8 mouse cellular contexts compared by ENCODE assay signal in genomic region chr15:102224186-102224991, GRCm38 (mm10). TPM values are rescaled to one million over a fixed set of nuclear protein-coding genes. Genes with fewer than 3 reads are reported as not detected.
DNase-seq lines count a peak whose midpoint lies in the region; ATAC-seq and TF ChIP-seq lines count a peak whose summit lies in the region.

No protein-coding gene starts in this region.

- no peaks in the 10 kb centered on the region for H3K36me3 ChIP-seq in heart, embryonic 12.5 days
- no peaks in the 10 kb centered on the region for H3K36me3 ChIP-seq in kidney, postnatal 0 days (ENCODE audit: insufficient read depth, low read length)
- no peaks in the 10 kb centered on the region for H3K36me3 ChIP-seq in liver, embryonic 16.5 days (ENCODE audit: control insufficient read depth, insufficient read depth)
- H3K36me3 ChIP-seq in neural tube, embryonic 11.5 days (ENCODE audit: control insufficient read depth, insufficient read depth, low read length) = no peaks in the 10 kb centered on the region
- no peaks in the 10 kb centered on the region for H3K36me3 ChIP-seq in testis, adult 2 months (ENCODE audit: control insufficient read depth, insufficient read depth, low read length)

- no peaks in the 10 kb centered on the region for H3K9me3 ChIP-seq in heart, embryonic 12.5 days (replicated peaks)
- no peaks in the 10 kb centered on the region for H3K9me3 ChIP-seq in kidney, postnatal 0 days (replicated peaks; ENCODE audit: low read length)
- no peaks in the 10 kb centered on the region for H3K9me3 ChIP-seq in liver, embryonic 16.5 days (replicated peaks; ENCODE audit: control insufficient read depth, low read length)
- no peaks in the 10 kb centered on the region for H3K9me3 ChIP-seq in neural tube, embryonic 11.5 days (ENCODE audit: control insufficient read depth, low read length)

- peak overlapping the region; percentile 85 for H3K4me2 ChIP-seq in heart, embryonic 12.5 days
- peak overlapping the region; percentile 92 for H3K4me2 ChIP-seq in kidney, postnatal 0 days (ENCODE audit: low read length)
- peak overlapping the region; percentile 83 for H3K4me2 ChIP-seq in liver, embryonic 16.5 days (ENCODE audit: low read depth, low read length)
- peak overlapping the region; percentile 76 for H3K4me2 ChIP-seq in neural tube, embryonic 11.5 days (ENCODE audit: low read depth)

- peak; percentile 78 for ATAC-seq in heart, embryonic 12.5 days (ENCODE audit: insufficient number of reproducible peaks, low FRiP score)
- peak; percentile 78 for ATAC-seq in kidney, postnatal 0 days (replicated peaks; ENCODE audit: low FRiP score, low read depth)
- peak; percentile 77 for ATAC-seq in liver, embryonic 16.5 days (ENCODE audit: low read depth)
- ATAC-seq in neural tube, embryonic 11.5 days (ENCODE audit: insufficient read depth, low FRiP score, low TSS enrichment) = peak; percentile 50

- H3K27ac ChIP-seq in bone marrow macrophage, adult 2 months (ENCODE audit: insufficient read depth, low read depth, low read length) = no peak overlapping the region
- H3K27ac ChIP-seq in embryonic fibroblast, embryonic 13.5 days (ENCODE audit: insufficient read depth, low read length) = no peak overlapping the region
- H3K27ac ChIP-seq in heart, embryonic 12.5 days (ENCODE audit: poor library complexity, severe bottlenecking) = no peak overlapping the region
- no peak overlapping the region for H3K27ac ChIP-seq in kidney, postnatal 0 days
- H3K27ac ChIP-seq in liver, embryonic 16.5 days (ENCODE audit: low read length) = 0 out of 2 replicates have a peak overlapping the region, but pooled peaks have one; percentile 14
- H3K27ac ChIP-seq in neural tube, embryonic 11.5 days (ENCODE audit: low read depth, low read length) = no peak overlapping the region
- H3K27ac ChIP-seq in testis, adult 2 months (ENCODE audit: control insufficient read depth, insufficient read depth, low read depth, low read length) = no peak overlapping the region

- peak; percentile 80 for DNase-seq in CD4-positive helper T cell, adult 2 months (ENCODE audit: low read depth, low spot score)
- DNase-seq in kidney, postnatal 0 days (ENCODE audit: low spot score) = peak; percentile 89
- peak; percentile 81 for DNase-seq in neural tube, embryonic 11.5 days (ENCODE audit: low spot score)

- H3K9ac ChIP-seq in heart, embryonic 12.5 days = peak overlapping the region; percentile 60
- H3K9ac ChIP-seq in kidney, postnatal 0 days (ENCODE audit: low read depth, low read length) = peak overlapping the region; percentile 52; the same call in 1 of the 2 replicates
- H3K9ac ChIP-seq in liver, embryonic 16.5 days (ENCODE audit: low read depth, low read length) = peak overlapping the region; percentile 34
- peak overlapping the region; percentile 19 for H3K9ac ChIP-seq in neural tube, embryonic 11.5 days (ENCODE audit: low read length)

- 3% methylated on average over 43 of the region's 43 CpGs for WGBS in heart, embryonic 12.5 days
- 3% methylated on average over 42 of the region's 43 CpGs for WGBS in kidney, postnatal 0 days
- WGBS in liver, embryonic 16.5 days (ENCODE audit: insufficient replicate concordance) = 3% methylated on average over 43 of the region's 43 CpGs
- 2% methylated on average over 42 of the region's 43 CpGs for WGBS in neural tube, embryonic 11.5 days

- H3K4me1 ChIP-seq in bone marrow macrophage, adult 2 months (ENCODE audit: control insufficient read depth, insufficient read depth, low read length) = peaks cover 3% of the 10 kb centered on the region
- peaks cover 4% of the 10 kb centered on the region; the same call in 1 of the 2 replicates for H3K4me1 ChIP-seq in embryonic fibroblast, embryonic 13.5 days (ENCODE audit: control insufficient read depth, insufficient read depth, low read length)
- peaks cover 10% of the 10 kb centered on the region for H3K4me1 ChIP-seq in heart, embryonic 12.5 days (replicated peaks)
- H3K4me1 ChIP-seq in kidney, postnatal 0 days (replicated peaks; ENCODE audit: insufficient read depth, low read length) = 0 out of 2 replicates have a peak, but pooled peaks cover 3% of the 10 kb centered on the region
- peaks cover 13% of the 10 kb centered on the region for H3K4me1 ChIP-seq in liver, embryonic 16.5 days (ENCODE audit: control insufficient read depth, low read depth, low read length)
- peaks cover 3% of the 10 kb centered on the region; the same call in 1 of the 2 replicates for H3K4me1 ChIP-seq in neural tube, embryonic 11.5 days (ENCODE audit: control insufficient read depth, insufficient read depth, low read length)
- H3K4me1 ChIP-seq in testis, adult 2 months (ENCODE audit: control insufficient read depth, insufficient read depth, low read length) = peaks cover 12% of the 10 kb centered on the region

- H3K27me3 ChIP-seq in heart, embryonic 12.5 days (replicated peaks) = peaks cover 27% of the 10 kb centered on the region
- H3K27me3 ChIP-seq in kidney, postnatal 0 days (ENCODE audit: insufficient read depth, low read length) = no peaks in the 10 kb centered on the region
- peaks cover 12% of the 10 kb centered on the region for H3K27me3 ChIP-seq in liver, embryonic 16.5 days (ENCODE audit: control insufficient read depth, insufficient read depth, low read depth, low read length)
- H3K27me3 ChIP-seq in neural tube, embryonic 11.5 days (ENCODE audit: control insufficient read depth, insufficient read depth, low read length) = peaks cover 13% of the 10 kb centered on the region
- H3K27me3 ChIP-seq in testis, adult 2 months (ENCODE audit: control insufficient read depth, insufficient read depth, low read length) = no peaks in the 10 kb centered on the region

- H3K4me3 ChIP-seq in bone marrow macrophage, adult 2 months (ENCODE audit: insufficient read depth, low read length) = peak overlapping the region; percentile 44
- H3K4me3 ChIP-seq in embryonic fibroblast, embryonic 13.5 days (ENCODE audit: insufficient read depth, low read length) = peak overlapping the region; percentile 34
- peak overlapping the region; percentile 36 for H3K4me3 ChIP-seq in heart, embryonic 12.5 days
- H3K4me3 ChIP-seq in kidney, postnatal 0 days (replicated peaks; ENCODE audit: low read depth, low read length) = peak overlapping the region; percentile 34
- H3K4me3 ChIP-seq in liver, embryonic 16.5 days (ENCODE audit: low read depth, low read length) = peak overlapping the region; percentile 55
- H3K4me3 ChIP-seq in neural tube, embryonic 11.5 days (ENCODE audit: low read depth, low read length) = peak overlapping the region; percentile 29
- H3K4me3 ChIP-seq in testis, adult 2 months (ENCODE audit: control insufficient read depth, low read depth, low read length) = peak overlapping the region; percentile 58

- no peak for TF ChIP-seq POLR2A in bone marrow macrophage, adult 2 months (IDR thresholded peaks at IDR 0.05; ENCODE audit: borderline replicate concordance, low read depth, low read length)
- no peak for TF ChIP-seq POLR2A in embryonic fibroblast, embryonic 13.5 days (IDR thresholded peaks at IDR 0.05; ENCODE audit: low read depth, low read length)
- no peak for TF ChIP-seq POLR2A in testis, adult 2 months (IDR thresholded peaks at IDR 0.05; ENCODE audit: control insufficient read depth, low read depth, low read length)

- peak; percentile 44; the same call in 1 of the 2 replicates for TF ChIP-seq CTCF in bone marrow macrophage, adult 2 months (IDR thresholded peaks at IDR 0.05; ENCODE audit: low read depth, low read length)
- peak; percentile 68 for TF ChIP-seq CTCF in embryonic fibroblast, embryonic 13.5 days (IDR thresholded peaks at IDR 0.05; ENCODE audit: borderline replicate concordance, insufficient read depth, low read length)
- peak; percentile 90 for TF ChIP-seq CTCF in kidney, postnatal 0 days (IDR thresholded peaks at IDR 0.05; ENCODE audit: low read depth)
- peak; percentile 52; the same call in 1 of the 2 replicates for TF ChIP-seq CTCF in testis, adult 2 months (IDR thresholded peaks at IDR 0.05; ENCODE audit: control insufficient read depth, insufficient read depth, insufficient replicate concordance, low read depth, low read length)

RNA-seq across cellular contexts. Expression of gene Itgb7, which starts 7.4 kb away (rescaled TPM):
- 32.3 and 35.8 TPM in 2 replicates for polyA plus RNA-seq in bone marrow macrophage, adult 2 months (2012; ENCODE audit: insufficient read depth, insufficient read length, missing spikeins)
- polyA plus RNA-seq in embryonic fibroblast, embryonic 13.5 days (2011; ENCODE audit: insufficient read length, low read depth, missing spikeins) = 0.51 TPM in 1 of 2 replicates, not detected in the other
- polyA plus RNA-seq in heart, embryonic 12.5 days (2016; fragmentation: Nextera tagmentation; extraction: Ambion mirVana) = 0.38 and 0.72 TPM in 2 replicates
- 0.69 and 1.2 TPM in 2 replicates for polyA plus RNA-seq in kidney, postnatal 0 days (2015; fragmentation: Nextera tagmentation; extraction: Ambion mirVana)
- 5.5 and 5.6 TPM in 2 replicates for polyA plus RNA-seq in liver, embryonic 16.5 days (2015; fragmentation: Nextera tagmentation; extraction: Ambion mirVana)
- polyA plus RNA-seq in neural tube, embryonic 11.5 days (2014; fragmentation: Nextera tagmentation; extraction: Ambion mirVana) = 0.95 and 1.3 TPM in 2 replicates
- 0.17 and 0.23 TPM in 2 replicates for polyA plus RNA-seq in testis, adult 2 months (2012; rRNA removed)

RNA-seq across cellular contexts. Expression of gene Csad, which starts 19.9 kb away (rescaled TPM):
- polyA plus RNA-seq in bone marrow macrophage, adult 2 months (2012; ENCODE audit: insufficient read depth, insufficient read length, missing spikeins) = 60.4 and 60.5 TPM in 2 replicates
- 36.5 and 42.7 TPM in 2 replicates for polyA plus RNA-seq in embryonic fibroblast, embryonic 13.5 days (2011; ENCODE audit: insufficient read length, low read depth, missing spikeins)
- 39.1 and 39.4 TPM in 2 replicates for polyA plus RNA-seq in heart, embryonic 12.5 days (2016; fragmentation: Nextera tagmentation; extraction: Ambion mirVana)
- polyA plus RNA-seq in kidney, postnatal 0 days (2015; fragmentation: Nextera tagmentation; extraction: Ambion mirVana) = 142 TPM in 2 replicates
- polyA plus RNA-seq in liver, embryonic 16.5 days (2015; fragmentation: Nextera tagmentation; extraction: Ambion mirVana) = 53.0 and 60.2 TPM in 2 replicates
- 32.8 TPM in 2 replicates for polyA plus RNA-seq in neural tube, embryonic 11.5 days (2014; fragmentation: Nextera tagmentation; extraction: Ambion mirVana)
- 23.1 and 27.3 TPM in 2 replicates for polyA plus RNA-seq in testis, adult 2 months (2012; rRNA removed)

RNA-seq across cellular contexts. Expression of gene Zfp740, which starts 21.3 kb away (rescaled TPM):
- 71.6 and 79.5 TPM in 2 replicates for polyA plus RNA-seq in bone marrow macrophage, adult 2 months (2012; ENCODE audit: insufficient read depth, insufficient read length, missing spikeins)
- polyA plus RNA-seq in embryonic fibroblast, embryonic 13.5 days (2011; ENCODE audit: insufficient read length, low read depth, missing spikeins) = 40.9 and 49.5 TPM in 2 replicates
- polyA plus RNA-seq in heart, embryonic 12.5 days (2016; fragmentation: Nextera tagmentation; extraction: Ambion mirVana) = 47.3 and 48.6 TPM in 2 replicates
- polyA plus RNA-seq in kidney, postnatal 0 days (2015; fragmentation: Nextera tagmentation; extraction: Ambion mirVana) = 45.4 and 49.0 TPM in 2 replicates
- 16.3 and 17.1 TPM in 2 replicates for polyA plus RNA-seq in liver, embryonic 16.5 days (2015; fragmentation: Nextera tagmentation; extraction: Ambion mirVana)
- 65.4 and 66.9 TPM in 2 replicates for polyA plus RNA-seq in neural tube, embryonic 11.5 days (2014; fragmentation: Nextera tagmentation; extraction: Ambion mirVana)
- polyA plus RNA-seq in testis, adult 2 months (2012; rRNA removed) = 9.9 and 11.3 TPM in 2 replicates

RNA-seq across cellular contexts. Expression of gene Rarg, which starts 32.9 kb away (rescaled TPM):
- polyA plus RNA-seq in bone marrow macrophage, adult 2 months (2012; ENCODE audit: insufficient read depth, insufficient read length, missing spikeins) = 29.8 and 30.4 TPM in 2 replicates
- polyA plus RNA-seq in embryonic fibroblast, embryonic 13.5 days (2011; ENCODE audit: insufficient read length, low read depth, missing spikeins) = 70.6 and 91.2 TPM in 2 replicates
- 12.0 TPM in 2 replicates for polyA plus RNA-seq in heart, embryonic 12.5 days (2016; fragmentation: Nextera tagmentation; extraction: Ambion mirVana)
- polyA plus RNA-seq in kidney, postnatal 0 days (2015; fragmentation: Nextera tagmentation; extraction: Ambion mirVana) = 23.2 and 23.5 TPM in 2 replicates
- polyA plus RNA-seq in liver, embryonic 16.5 days (2015; fragmentation: Nextera tagmentation; extraction: Ambion mirVana) = 2.4 and 2.5 TPM in 2 replicates
- 24.0 and 26.4 TPM in 2 replicates for polyA plus RNA-seq in neural tube, embryonic 11.5 days (2014; fragmentation: Nextera tagmentation; extraction: Ambion mirVana)
- polyA plus RNA-seq in testis, adult 2 months (2012; rRNA removed) = 2.6 and 3.9 TPM in 2 replicates

RNA-seq across cellular contexts. Expression of gene Gm9918, which starts 46.0 kb away (rescaled TPM):
- polyA plus RNA-seq in bone marrow macrophage, adult 2 months (2012; ENCODE audit: insufficient read depth, insufficient read length, missing spikeins) = not detected in 2 replicates
- 0.30 TPM in 1 of 2 replicates, not detected in the other for polyA plus RNA-seq in embryonic fibroblast, embryonic 13.5 days (2011; ENCODE audit: insufficient read length, low read depth, missing spikeins)
- polyA plus RNA-seq in heart, embryonic 12.5 days (2016; fragmentation: Nextera tagmentation; extraction: Ambion mirVana) = 0.19 TPM in 1 of 2 replicates, not detected in the other
- 0.23 and 0.38 TPM in 2 replicates for polyA plus RNA-seq in kidney, postnatal 0 days (2015; fragmentation: Nextera tagmentation; extraction: Ambion mirVana)
- polyA plus RNA-seq in liver, embryonic 16.5 days (2015; fragmentation: Nextera tagmentation; extraction: Ambion mirVana) = not detected in 2 replicates
- 0.20 and 0.39 TPM in 2 replicates for polyA plus RNA-seq in neural tube, embryonic 11.5 days (2014; fragmentation: Nextera tagmentation; extraction: Ambion mirVana)
- polyA plus RNA-seq in testis, adult 2 months (2012; rRNA removed) = 0.08 and 0.10 TPM in 2 replicates
